Mouse (Mus musculus): ENCODE data around the gene Fopnl. TPM values are rescaled to one million over a fixed set of nuclear protein-coding genes. Genes with fewer than 3 reads are reported as not detected.

Fopnl gene
- polyA plus RNA-seq, 1 experiment from 2014 or later = 135 TPM

DNA sequence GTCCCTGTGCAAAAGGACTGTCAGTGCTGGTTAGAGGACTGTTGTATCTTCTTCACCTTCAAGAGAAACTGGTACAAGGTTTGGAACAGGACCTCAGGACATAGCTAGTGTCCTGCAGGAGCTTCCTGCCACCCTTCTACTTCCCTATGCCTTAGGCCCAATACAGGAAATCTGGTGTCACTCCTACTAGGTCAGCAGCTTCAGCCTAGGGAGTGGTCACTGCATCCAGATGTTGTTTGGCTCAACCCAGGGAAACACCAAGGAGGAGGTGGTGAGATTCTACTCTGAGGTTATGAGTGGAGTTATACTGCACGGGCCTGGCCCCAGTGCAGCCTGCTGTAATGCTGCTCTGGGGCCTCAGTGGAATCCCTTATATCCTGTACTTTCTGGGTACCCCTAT, 41.3 kb upstream of the Fopnl start:
- no peaks in the 10 kb centered on the region for H3K27me3 ChIP-seq (replicated peaks; ENCODE audit: control insufficient read depth, insufficient read depth, low read length)
- no peaks in the 10 kb centered on the region for H3K36me3 ChIP-seq (ENCODE audit: control insufficient read depth, insufficient read depth, low read length)
- H3K9ac ChIP-seq (ENCODE audit: low read length) = no peak overlapping the region
- H3K4me1 ChIP-seq (replicated peaks; ENCODE audit: control insufficient read depth, insufficient read depth, low read length) = peaks cover 7% of the 10 kb centered on the region
- WGBS = 67% methylated on average over 1 of the region's 1 CpGs
- no peak overlapping the region for H3K4me3 ChIP-seq (ENCODE audit: low read depth, low read length)
- no peak overlapping the region for H3K4me2 ChIP-seq (ENCODE audit: low read length)
- no peak overlapping the region for H3K27ac ChIP-seq (ENCODE audit: low read depth)
- no peaks in the 10 kb centered on the region for H3K9me3 ChIP-seq (ENCODE audit: control insufficient read depth, low read length)
- ATAC-seq (replicated peaks; ENCODE audit: low FRiP score, low TSS enrichment, low read depth) = no peak
- no peak for DNase-seq (ENCODE audit: low spot score)

GRCm38 (mm10) chr16:14357859-14358258, 40.7 kb upstream of the Fopnl start:
- Histone ChIP-seq H3K27ac (ENCODE audit: low read depth) (no peak overlapping the region), H3K4me1 (replicated peaks; ENCODE audit: control insufficient read depth, insufficient read depth, low read length) (peaks cover 7% of the 10 kb centered on the region), H3K9me3 (ENCODE audit: control insufficient read depth, low read length) (no peaks in the 10 kb centered on the region), H3K9ac (ENCODE audit: low read length) (no peak overlapping the region), H3K36me3 (ENCODE audit: control insufficient read depth, insufficient read depth, low read length) (no peaks in the 10 kb centered on the region), H3K27me3 (replicated peaks; ENCODE audit: control insufficient read depth, insufficient read depth, low read length) (no peaks in the 10 kb centered on the region), H3K4me2 (ENCODE audit: low read length) (no peak overlapping the region), H3K4me3 (ENCODE audit: low read depth, low read length) (no peak overlapping the region)
- no peak for DNase-seq (ENCODE audit: low spot score)
- 56% methylated on average over 2 of the region's 2 CpGs for WGBS
- no peak for ATAC-seq (replicated peaks; ENCODE audit: low FRiP score, low TSS enrichment, low read depth)

- Histone ChIP-seq H3K27ac (ENCODE audit: low read depth) (no peak overlapping the region), H3K4me3 (ENCODE audit: low read depth, low read length) (no peak overlapping the region), H3K9ac (ENCODE audit: low read length) (no peak overlapping the region), H3K4me1 (replicated peaks; ENCODE audit: control insufficient read depth, insufficient read depth, low read length) (no peaks in the 10 kb centered on the region), H3K9me3 (ENCODE audit: control insufficient read depth, low read length) (no peaks in the 10 kb centered on the region), H3K27me3 (replicated peaks; ENCODE audit: control insufficient read depth, insufficient read depth, low read length) (no peaks in the 10 kb centered on the region), H3K4me2 (ENCODE audit: low read length) (no peak overlapping the region), H3K36me3 (ENCODE audit: control insufficient read depth, insufficient read depth, low read length) (no peaks in the 10 kb centered on the region)
- ATAC-seq (replicated peaks; ENCODE audit: low FRiP score, low TSS enrichment, low read depth) = no peak
- WGBS = 59% methylated on average over 5 of the region's 5 CpGs
- DNase-seq (ENCODE audit: low spot score) = no peak
Observed at GRCm38 (mm10) chr16:14352663-14353062, 35.5 kb upstream of the Fopnl start.

DNA sequence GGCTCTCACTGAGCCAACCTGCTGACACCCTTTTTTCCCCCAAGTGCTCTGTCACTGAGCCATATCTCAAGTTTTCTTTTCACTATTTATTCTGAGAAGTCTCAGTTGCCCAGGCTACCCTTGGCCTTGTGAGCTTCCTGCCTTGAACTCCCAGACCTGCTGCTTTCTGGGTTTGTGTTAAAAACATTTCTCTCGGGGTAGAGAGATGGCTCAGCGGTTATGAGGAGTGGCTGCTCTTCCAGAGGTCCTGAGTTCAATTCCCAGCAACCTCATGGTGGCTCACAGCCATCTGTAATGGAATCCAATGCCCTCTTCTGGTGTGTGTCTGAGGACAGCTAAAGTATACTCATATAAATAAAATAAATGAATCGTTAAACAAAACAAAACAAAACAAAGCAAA, 35.0 kb upstream of the Fopnl start:
- ATAC-seq (replicated peaks; ENCODE audit: low FRiP score, low TSS enrichment, low read depth) = no peak
- no peaks in the 10 kb centered on the region for H3K36me3 ChIP-seq (ENCODE audit: control insufficient read depth, insufficient read depth, low read length)
- H3K4me2 ChIP-seq (ENCODE audit: low read length) = no peak overlapping the region
- DNase-seq (ENCODE audit: low spot score) = no peak
- H3K9me3 ChIP-seq (ENCODE audit: control insufficient read depth, low read length) = no peaks in the 10 kb centered on the region
- no peaks in the 10 kb centered on the region for H3K27me3 ChIP-seq (replicated peaks; ENCODE audit: control insufficient read depth, insufficient read depth, low read length)
- no peak overlapping the region for H3K27ac ChIP-seq (ENCODE audit: low read depth)
- H3K4me1 ChIP-seq (replicated peaks; ENCODE audit: control insufficient read depth, insufficient read depth, low read length) = no peaks in the 10 kb centered on the region
- H3K9ac ChIP-seq (ENCODE audit: low read length) = no peak overlapping the region
- WGBS = 69% methylated on average over 3 of the region's 3 CpGs
- no peak overlapping the region for H3K4me3 ChIP-seq (ENCODE audit: low read depth, low read length)

- no peak overlapping the region for H3K9ac ChIP-seq (ENCODE audit: low read length)
- H3K4me1 ChIP-seq (replicated peaks; ENCODE audit: control insufficient read depth, insufficient read depth, low read length) = no peaks in the 10 kb centered on the region
- no peak overlapping the region for H3K4me3 ChIP-seq (ENCODE audit: low read depth, low read length)
- ATAC-seq (replicated peaks; ENCODE audit: low FRiP score, low TSS enrichment, low read depth) (no peak), DNase-seq (ENCODE audit: low spot score) (no peak)
- no peaks in the 10 kb centered on the region for H3K27me3 ChIP-seq (replicated peaks; ENCODE audit: control insufficient read depth, insufficient read depth, low read length)
- H3K27ac ChIP-seq (ENCODE audit: low read depth) = no peak overlapping the region
- H3K36me3 ChIP-seq (ENCODE audit: control insufficient read depth, insufficient read depth, low read length) = no peaks in the 10 kb centered on the region
- H3K4me2 ChIP-seq (ENCODE audit: low read length) = no peak overlapping the region
- H3K9me3 ChIP-seq (ENCODE audit: control insufficient read depth, low read length) = no peaks in the 10 kb centered on the region
Observed at GRCm38 (mm10) chr16:14351571-14351970, 34.4 kb upstream of the Fopnl start.

DNA sequence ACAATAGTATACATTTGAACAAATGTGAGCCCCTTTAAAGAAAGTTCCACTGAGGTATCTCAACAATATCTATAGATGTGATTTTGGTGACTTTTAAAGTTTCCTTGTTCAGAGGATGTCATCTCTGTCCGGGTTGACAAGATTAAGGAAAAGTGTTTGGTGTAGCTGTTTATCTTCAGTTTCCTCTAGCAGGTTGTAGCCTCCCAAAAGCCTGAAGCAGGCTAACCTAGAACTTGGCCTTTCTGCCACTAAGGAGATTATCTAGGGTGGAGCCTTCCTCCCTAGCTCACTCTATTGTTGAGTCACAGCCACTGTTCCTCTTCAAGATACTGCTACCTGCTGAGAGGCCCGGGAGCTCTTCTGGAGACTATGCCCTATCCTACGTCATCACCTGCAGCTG, 27.8 kb upstream of the Fopnl start:
- 64% methylated on average over 3 of the region's 3 CpGs for WGBS
- no peaks in the 10 kb centered on the region for H3K9me3 ChIP-seq (ENCODE audit: control insufficient read depth, low read length)
- no peak for ATAC-seq (replicated peaks; ENCODE audit: low FRiP score, low TSS enrichment, low read depth)
- no peaks in the 10 kb centered on the region for H3K36me3 ChIP-seq (ENCODE audit: control insufficient read depth, insufficient read depth, low read length)
- DNase-seq (ENCODE audit: low spot score) = no peak
- no peak overlapping the region for H3K4me3 ChIP-seq (ENCODE audit: low read depth, low read length)
- no peak overlapping the region for H3K4me2 ChIP-seq (ENCODE audit: low read length)
- no peaks in the 10 kb centered on the region for H3K4me1 ChIP-seq (replicated peaks; ENCODE audit: control insufficient read depth, insufficient read depth, low read length)
- no peak overlapping the region for H3K27ac ChIP-seq (ENCODE audit: low read depth)
- H3K9ac ChIP-seq (ENCODE audit: low read length) = no peak overlapping the region
- H3K27me3 ChIP-seq (replicated peaks; ENCODE audit: control insufficient read depth, insufficient read depth, low read length) = no peaks in the 10 kb centered on the region

- Histone ChIP-seq H3K36me3 (ENCODE audit: control insufficient read depth, insufficient read depth, low read length) (no peaks in the 10 kb centered on the region), H3K4me2 (ENCODE audit: low read length) (no peak overlapping the region), H3K27me3 (replicated peaks; ENCODE audit: control insufficient read depth, insufficient read depth, low read length) (no peaks in the 10 kb centered on the region), H3K4me3 (ENCODE audit: low read depth, low read length) (no peak overlapping the region), H3K9ac (ENCODE audit: low read length) (no peak overlapping the region), H3K9me3 (ENCODE audit: control insufficient read depth, low read length) (no peaks in the 10 kb centered on the region), H3K4me1 (replicated peaks; ENCODE audit: control insufficient read depth, insufficient read depth, low read length) (no peaks in the 10 kb centered on the region), H3K27ac (ENCODE audit: low read depth) (no peak overlapping the region)
- DNase-seq (ENCODE audit: low spot score) = no peak
- WGBS = 64% methylated on average over 1 of the region's 1 CpGs
- no peak for ATAC-seq (replicated peaks; ENCODE audit: low FRiP score, low TSS enrichment, low read depth)
Observed at GRCm38 (mm10) chr16:14328156-14328555, 11.0 kb upstream of the Fopnl start.

DNA sequence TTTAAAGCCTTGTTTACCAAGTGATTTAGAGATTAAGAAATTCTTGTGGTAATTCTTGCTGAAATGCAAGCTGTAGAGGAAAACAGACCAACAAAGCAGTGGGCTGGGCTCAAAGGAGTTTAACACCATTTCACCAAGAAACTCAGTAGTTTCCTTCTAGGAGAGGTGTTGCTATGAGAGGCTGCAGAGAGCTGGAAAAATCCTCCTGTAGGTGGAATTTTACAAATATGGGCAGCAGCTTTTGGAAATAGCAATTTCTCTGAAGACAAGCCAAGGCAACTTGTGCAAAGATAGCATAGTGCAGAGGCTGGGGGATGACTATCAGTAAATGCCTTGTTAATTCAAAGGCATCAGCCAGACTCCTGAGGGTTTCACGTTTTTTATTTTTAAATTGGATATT, 3.3 kb upstream of the Fopnl start:
- Histone ChIP-seq H3K27me3 (replicated peaks; ENCODE audit: control insufficient read depth, insufficient read depth, low read length) (no peaks in the 10 kb centered on the region), H3K4me3 (ENCODE audit: low read depth, low read length) (no peak overlapping the region), H3K36me3 (ENCODE audit: control insufficient read depth, insufficient read depth, low read length) (no peaks in the 10 kb centered on the region), H3K9ac (ENCODE audit: low read length) (no peak overlapping the region), H3K4me2 (ENCODE audit: low read length) (no peak overlapping the region), H3K9me3 (ENCODE audit: control insufficient read depth, low read length) (no peaks in the 10 kb centered on the region), H3K27ac (ENCODE audit: low read depth) (no peak overlapping the region), H3K4me1 (replicated peaks; ENCODE audit: control insufficient read depth, insufficient read depth, low read length) (peaks cover 4% of the 10 kb centered on the region)
- no peak for ATAC-seq (replicated peaks; ENCODE audit: low FRiP score, low TSS enrichment, low read depth)
- 36% methylated on average over 1 of the region's 1 CpGs for WGBS
- no peak for DNase-seq (ENCODE audit: low spot score)

DNA sequence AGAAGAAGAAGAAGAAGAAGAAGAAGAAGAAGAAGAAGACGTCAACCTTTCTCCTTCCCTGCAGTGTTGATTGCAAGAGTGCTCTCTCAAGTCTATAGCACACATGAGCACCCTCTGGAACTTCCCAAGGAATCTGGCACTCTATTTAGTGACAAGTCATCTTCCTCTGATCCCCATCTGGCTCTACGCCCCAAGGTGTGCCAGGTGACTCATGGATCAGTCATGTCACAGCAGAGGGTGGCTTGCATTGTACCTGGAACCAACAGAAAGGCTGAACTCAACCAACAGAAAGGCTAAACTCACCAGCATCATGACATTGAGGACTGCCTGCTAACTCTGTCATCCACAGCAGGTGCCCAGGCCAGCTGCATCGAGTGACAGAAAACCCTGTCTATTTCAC, 2.5 kb upstream of the Fopnl start:
- Histone ChIP-seq H3K4me3 (ENCODE audit: low read depth, low read length) (no peak overlapping the region), H3K9ac (ENCODE audit: low read length) (no peak overlapping the region), H3K9me3 (ENCODE audit: control insufficient read depth, low read length) (no peaks in the 10 kb centered on the region), H3K4me2 (ENCODE audit: low read length) (no peak overlapping the region), H3K27ac (ENCODE audit: low read depth) (no peak overlapping the region), H3K27me3 (replicated peaks; ENCODE audit: control insufficient read depth, insufficient read depth, low read length) (no peaks in the 10 kb centered on the region), H3K36me3 (ENCODE audit: control insufficient read depth, insufficient read depth, low read length) (no peaks in the 10 kb centered on the region), H3K4me1 (replicated peaks; ENCODE audit: control insufficient read depth, insufficient read depth, low read length) (peaks cover 4% of the 10 kb centered on the region)
- ATAC-seq (replicated peaks; ENCODE audit: low FRiP score, low TSS enrichment, low read depth) = no peak
- 85% methylated on average over 3 of the region's 3 CpGs for WGBS
- DNase-seq (ENCODE audit: low spot score) = no peak
